Mouse (Mus musculus): ENCODE measurements around the gene Ccr10.

DNA sequence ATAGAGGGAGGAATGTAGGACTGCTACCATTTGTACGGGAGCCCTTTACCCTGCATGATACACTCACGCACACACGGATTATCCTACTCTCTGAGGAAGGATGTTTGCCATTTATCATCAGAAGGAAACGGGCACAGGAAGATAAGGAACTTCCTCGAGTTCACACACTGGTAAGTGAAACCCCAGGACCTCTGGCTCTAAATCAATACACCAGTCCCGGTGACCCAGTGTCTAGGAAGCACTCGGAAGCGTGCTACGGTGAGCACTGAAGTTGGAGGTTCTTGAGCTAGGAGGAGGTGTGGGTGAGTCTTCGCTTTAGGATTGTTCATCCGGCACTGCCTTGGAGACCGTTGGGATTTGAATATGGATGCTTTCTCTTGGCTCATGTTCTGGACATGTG lies 42.2 kb downstream of the Ccr10 start:
- TF ChIP-seq TAL1 (IDR thresholded peaks at IDR 0.05; ENCODE audit: low read length): no peak
- TF ChIP-seq GATA1 (IDR thresholded peaks at IDR 0.05; ENCODE audit: low read length): no peak

All from erythroblast, embryonic 14.5 days (primary cell).